Mouse (Mus musculus): Measurements from ENCODE around the gene Slc34a3. TPM values are rescaled to one million over a fixed set of nuclear protein-coding genes. Genes with fewer than 3 reads are reported as not detected.

The Slc34a3 gene
- polyA plus RNA-seq, 1 experiment from 2014 or later = not detected

- Histone ChIP-seq H3K9ac (peak overlapping the region; percentile 82; the same call in 1 of the 2 replicates), H3K36me3 (peaks cover 33% of the 10 kb centered on the region), H3K9me3 (no peaks in the 10 kb centered on the region), H3K4me3 (no peak overlapping the region; the same call in 1 of the 2 replicates), H3K4me2 (replicated peaks) (peak overlapping the region; percentile 94), H3K4me1 (peaks cover 21% of the 10 kb centered on the region), H3K27ac (no peak overlapping the region), H3K27me3 (replicated peaks) (peaks cover 17% of the 10 kb centered on the region)
- ATAC-seq (ENCODE audit: low FRiP score, low read depth) = no peak
- 78% methylated on average over 8 of the region's 8 CpGs for WGBS
Observed at GRCm38 (mm10) chr2:25243342-25243741, 9.2 kb upstream of the Slc34a3 start.

- peak; percentile 39 for ATAC-seq (ENCODE audit: low FRiP score, low read depth)
- Histone ChIP-seq H3K27me3 (replicated peaks) (peaks cover 17% of the 10 kb centered on the region), H3K4me1 (peaks cover 21% of the 10 kb centered on the region), H3K9me3 (no peaks in the 10 kb centered on the region), H3K36me3 (peaks cover 22% of the 10 kb centered on the region), H3K4me2 (replicated peaks) (peak within 1 kb of the TSS; percentile 94), H3K9ac (peak within 1 kb of the TSS; percentile 82), H3K27ac (no peak within 1 kb of the TSS), H3K4me3 (peak within 1 kb of the TSS; percentile 60)
- under 1% methylated on average over 54 of the region's 59 CpGs for WGBS
Observed at GRCm38 (mm10) chr2:25242101-25242506, 7.9 kb upstream of the Slc34a3 start, which contains the start of the genes Rnf208 and Cysrt1. TSS of gene Rnf208 (plus strand) at chr2:25242255. TSS of gene Cysrt1 (minus strand) at chr2:25242452.

- 23% methylated on average over 6 of the region's 6 CpGs for WGBS
- Histone ChIP-seq H3K4me3 (peak overlapping the region; percentile 60), H3K27me3 (replicated peaks) (peaks cover 17% of the 10 kb centered on the region), H3K9ac (peak overlapping the region; percentile 82; the same call in 1 of the 2 replicates), H3K4me2 (replicated peaks) (peak overlapping the region; percentile 94), H3K9me3 (no peaks in the 10 kb centered on the region), H3K36me3 (peaks cover 16% of the 10 kb centered on the region), H3K27ac (no peak overlapping the region), H3K4me1 (peaks cover 21% of the 10 kb centered on the region)
- ATAC-seq (ENCODE audit: low FRiP score, low read depth) = peak; percentile 26
Observed at GRCm38 (mm10) chr2:25241438-25241775, 7.2 kb upstream of the Slc34a3 start.

- 2% methylated on average over 29 of the region's 29 CpGs for WGBS
- ATAC-seq (ENCODE audit: low FRiP score, low read depth) = peak; percentile 69
- Histone ChIP-seq H3K36me3 (peaks cover 11% of the 10 kb centered on the region), H3K4me1 (peaks cover 21% of the 10 kb centered on the region), H3K9ac (peak overlapping the region; percentile 5; the same call in 1 of the 2 replicates), H3K27me3 (replicated peaks) (peaks cover 17% of the 10 kb centered on the region), H3K9me3 (no peaks in the 10 kb centered on the region), H3K4me2 (replicated peaks) (peak overlapping the region; percentile 94), H3K27ac (no peak overlapping the region), H3K4me3 (peak overlapping the region; percentile 60)
Observed at GRCm38 (mm10) chr2:25240723-25241437, 6.7 kb upstream of the Slc34a3 start.

- no peak overlapping the region for H3K9ac ChIP-seq
- no peak overlapping the region for H3K27ac ChIP-seq
- no peaks in the 10 kb centered on the region for H3K9me3 ChIP-seq
- 48% methylated on average over 8 of the region's 8 CpGs for WGBS
- H3K27me3 ChIP-seq (replicated peaks) = peaks cover 17% of the 10 kb centered on the region
- ATAC-seq (ENCODE audit: low FRiP score, low read depth) = no peak
- peaks cover 21% of the 10 kb centered on the region for H3K4me1 ChIP-seq
- peak overlapping the region; percentile 94 for H3K4me2 ChIP-seq (replicated peaks)
- H3K36me3 ChIP-seq = peaks cover 5% of the 10 kb centered on the region
- H3K4me3 ChIP-seq = no peak overlapping the region
Observed at GRCm38 (mm10) chr2:25240310-25240709, 6.1 kb upstream of the Slc34a3 start.

- no peak overlapping the region for H3K9ac ChIP-seq
- WGBS = 89% methylated on average over 3 of the region's 3 CpGs
- peaks cover 21% of the 10 kb centered on the region for H3K4me1 ChIP-seq
Observed at GRCm38 (mm10) chr2:25239766-25240165, 5.6 kb upstream of the Slc34a3 start.

GRCm38 (mm10) chr2:25238106-25238505 lies 3.9 kb upstream of the Slc34a3 start:
- ATAC-seq (ENCODE audit: low FRiP score, low read depth) = no peak
- Histone ChIP-seq H3K9ac (no peak overlapping the region), H3K4me2 (replicated peaks) (no peak overlapping the region), H3K4me3 (no peak overlapping the region), H3K36me3 (no peaks in the 10 kb centered on the region), H3K27ac (no peak overlapping the region), H3K4me1 (peaks cover 21% of the 10 kb centered on the region), H3K9me3 (no peaks in the 10 kb centered on the region), H3K27me3 (replicated peaks) (peaks cover 14% of the 10 kb centered on the region)

More at GRCm38 (mm10) chr2:25239766-25240165, 5.6 kb upstream of the Slc34a3 start:
- Histone ChIP-seq H3K9me3 (no peaks in the 10 kb centered on the region), H3K27me3 (replicated peaks) (peaks cover 17% of the 10 kb centered on the region), H3K4me3 (no peak overlapping the region), H3K4me2 (replicated peaks) (no peak overlapping the region), H3K36me3 (no peaks in the 10 kb centered on the region), H3K27ac (no peak overlapping the region)
- ATAC-seq (ENCODE audit: low FRiP score, low read depth) = no peak

GRCm38 (mm10) chr2:25237522-25237921 lies 3.4 kb upstream of the Slc34a3 start:
- Histone ChIP-seq H3K4me3 (no peak overlapping the region), H3K27me3 (replicated peaks) (peaks cover 8% of the 10 kb centered on the region), H3K27ac (no peak overlapping the region), H3K4me2 (replicated peaks) (no peak overlapping the region), H3K36me3 (no peaks in the 10 kb centered on the region), H3K9me3 (no peaks in the 10 kb centered on the region), H3K4me1 (peaks cover 15% of the 10 kb centered on the region), H3K9ac (no peak overlapping the region)
- no peak for ATAC-seq (ENCODE audit: low FRiP score, low read depth)
- WGBS = 67% methylated on average over 4 of the region's 4 CpGs

GRCm38 (mm10) chr2:25236614-25237013 lies 2.5 kb upstream of the Slc34a3 start, which contains the start of gene Rnf224:
TSS of gene Rnf224 (minus strand) at chr2:25236787.
- Histone ChIP-seq H3K9ac (no peak within 1 kb of the TSS), H3K36me3 (no peaks in the 10 kb centered on the region), H3K27ac (no peak within 1 kb of the TSS), H3K9me3 (no peaks in the 10 kb centered on the region), H3K4me2 (replicated peaks) (no peak within 1 kb of the TSS), H3K27me3 (replicated peaks) (peaks cover 7% of the 10 kb centered on the region; the same call in 1 of the 2 replicates), H3K4me3 (no peak within 1 kb of the TSS), H3K4me1 (peaks cover 7% of the 10 kb centered on the region)
- 41% methylated on average over 8 of the region's 8 CpGs for WGBS
- ATAC-seq (ENCODE audit: low FRiP score, low read depth) = no peak

GRCm38 (mm10) chr2:25234551-25235220 lies 522 bp upstream of the Slc34a3 start:
- Histone ChIP-seq H3K27ac (no peak overlapping the region), H3K9me3 (no peaks in the 10 kb centered on the region), H3K27me3 (replicated peaks) (peaks cover 9% of the 10 kb centered on the region; the same call in 1 of the 2 replicates), H3K4me3 (no peak overlapping the region), H3K4me1 (no peaks in the 10 kb centered on the region), H3K9ac (no peak overlapping the region), H3K36me3 (no peaks in the 10 kb centered on the region), H3K4me2 (replicated peaks) (no peak overlapping the region)
- no peak for ATAC-seq (ENCODE audit: low FRiP score, low read depth)
- WGBS = 71% methylated on average over 5 of the region's 5 CpGs

GRCm38 (mm10) chr2:25233421-25233820 lies 743 bp downstream of the Slc34a3 start:
- H3K27me3 ChIP-seq (replicated peaks) = peaks cover 9% of the 10 kb centered on the region; the same call in 1 of the 2 replicates
- 79% methylated on average over 4 of the region's 4 CpGs for WGBS
- no peak for ATAC-seq (ENCODE audit: low FRiP score, low read depth)
- no peak overlapping the region for H3K9ac ChIP-seq
- no peak overlapping the region for H3K27ac ChIP-seq
- H3K4me3 ChIP-seq = no peak overlapping the region
- no peaks in the 10 kb centered on the region for H3K36me3 ChIP-seq
- H3K4me2 ChIP-seq (replicated peaks) = no peak overlapping the region
- no peaks in the 10 kb centered on the region for H3K9me3 ChIP-seq
- peaks cover 6% of the 10 kb centered on the region for H3K4me1 ChIP-seq

GRCm38 (mm10) chr2:25231038-25231437 lies 3.1 kb downstream of the Slc34a3 start:
- Histone ChIP-seq H3K27ac (no peak overlapping the region), H3K9ac (no peak overlapping the region), H3K4me1 (peaks cover 6% of the 10 kb centered on the region), H3K4me2 (replicated peaks) (no peak overlapping the region), H3K9me3 (no peaks in the 10 kb centered on the region), H3K27me3 (replicated peaks) (peaks cover 9% of the 10 kb centered on the region; the same call in 1 of the 2 replicates), H3K4me3 (no peak overlapping the region), H3K36me3 (no peaks in the 10 kb centered on the region)
- WGBS = 59% methylated on average over 12 of the region's 12 CpGs
- no peak for ATAC-seq (ENCODE audit: low FRiP score, low read depth)
